Mouse (Mus musculus) intestine, embryonic 16.5 days (tissue): Measurements from ENCODE around the gene Atp11b. TPM values are rescaled to one million over a fixed set of nuclear protein-coding genes. Genes with fewer than 3 reads are reported as not detected.

Experiments
- ATAC-seq: fragments of 200-750 bp; cut with Nextera tagmentation; 2 replicates; pipeline ENCODE4 v1.8.0; 2017; ENCODE audit warnings: moderate TSS enrichment, moderate library complexity
- H3K27ac ChIP-seq: fragments of 300-500 bp; sonication (generic); 2 replicates; pipeline ENCODE4 v1.5.1; 2014; ENCODE audit warnings: mild to moderate bottlenecking, low read length
- H3K27me3 ChIP-seq: fragments of 300-500 bp; sonication (generic); replicated peaks from 2 replicates; pipeline ENCODE4 v1.6.1; 2014; ENCODE audit warnings: low read length, control low read depth, mixed read lengths; ENCODE audit not compliant: control insufficient read depth, insufficient read depth
- H3K36me3 ChIP-seq: fragments of 300-500 bp; sonication (generic); 2 replicates; pipeline ENCODE4 v1.6.1; 2014; ENCODE audit warnings: low read length, control low read depth; ENCODE audit not compliant: control insufficient read depth, insufficient read depth
- H3K4me1 ChIP-seq: fragments of 300-500 bp; sonication (generic); 2 replicates; pipeline ENCODE4 v1.6.1; 2014; ENCODE audit warnings: low read length, control low read depth, mixed read lengths; ENCODE audit not compliant: control insufficient read depth, insufficient read depth
- H3K4me2 ChIP-seq: fragments of 300-500 bp; sonication (generic); 2 replicates; pipeline ENCODE4 v1.6.1; 2014; ENCODE audit warnings: low read depth, low read length, control low read depth
- H3K4me3 ChIP-seq: fragments of 300-500 bp; sonication (generic); 2 replicates; pipeline ENCODE4 v1.5.1; 2014; ENCODE audit warnings: mild to moderate bottlenecking, low read length
- H3K9ac ChIP-seq: fragments of 300-500 bp; sonication (generic); 2 replicates; pipeline ENCODE4 v1.6.1; 2014; ENCODE audit warnings: low read depth, low read length
- H3K9me3 ChIP-seq: fragments of 300-500 bp; sonication (generic); 2 replicates; pipeline ENCODE4 v1.6.1; 2016; ENCODE audit warnings: low read length, control low read depth; ENCODE audit not compliant: control insufficient read depth
- WGBS: fragments of 180-500 bp; shearing (Covaris S2); extraction: QIAGEN DNeasy Blood & Tissue Kit; methylation state at CpG from one replicate; pipeline ENCODE4 v1.1.7; 2014; 5-methylcytosine and 5-hydroxymethylcytosine counted together
- polyA plus RNA-seq: library from polyadenylated mRNA; unstranded; fragments of >200 nt; fragmentation: Nextera tagmentation; extraction: Ambion mirVana; gene quantifications from 2 replicates; pipeline ENCODE4 v1.2.1, GENCODE M21; 2015

Atp11b gene
- polyA plus RNA-seq, 1 experiment from 2014 or later, result 34.6 TPM

GRCm38 (mm10) chr3:35889531-35889930 is 135.6 kb downstream of the Atp11b start:
- Histone ChIP-seq H3K9ac (no peak overlapping the region), H3K27me3 (no peaks in the 10 kb centered on the region), H3K4me1 (no peaks in the 10 kb centered on the region), H3K9me3 (no peaks in the 10 kb centered on the region), H3K4me3 (no peak overlapping the region), H3K36me3 (peaks cover 6% of the 10 kb centered on the region; the same call in 1 of the 2 replicates), H3K4me2 (no peak overlapping the region), H3K27ac (no peak overlapping the region)
- no peak for ATAC-seq
- WGBS, result 80% methylated on average over 2 of the region's 2 CpGs

DNA sequence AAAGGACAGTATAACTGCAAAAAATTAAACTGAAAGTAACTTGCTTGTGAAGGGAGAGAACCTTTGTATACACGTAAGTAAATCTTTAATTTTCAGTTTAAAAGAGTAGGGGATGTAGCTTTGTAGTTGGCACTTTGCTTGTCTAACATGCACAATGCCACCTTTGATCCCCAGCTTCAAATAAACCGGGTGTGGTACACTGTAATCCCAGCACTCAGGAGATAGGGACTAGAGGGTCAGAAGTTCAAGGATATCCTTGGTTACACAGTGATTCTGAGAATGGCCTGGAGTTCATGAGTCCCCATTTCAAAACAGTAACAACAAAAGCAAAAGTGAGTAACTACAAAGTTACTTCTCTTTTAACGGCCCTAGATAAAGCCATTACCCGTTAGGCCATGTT is 137.2 kb downstream of the Atp11b start:
- no peak overlapping the region for H3K4me2 ChIP-seq
- H3K4me1 ChIP-seq, result no peaks in the 10 kb centered on the region
- H3K4me3 ChIP-seq, result no peak overlapping the region
- no peaks in the 10 kb centered on the region for H3K27me3 ChIP-seq
- no peak overlapping the region for H3K9ac ChIP-seq
- H3K9me3 ChIP-seq, result no peaks in the 10 kb centered on the region
- H3K27ac ChIP-seq, result no peak overlapping the region
- 84% methylated on average over 4 of the region's 4 CpGs for WGBS
- peaks cover 6% of the 10 kb centered on the region; the same call in 1 of the 2 replicates for H3K36me3 ChIP-seq
- peak; percentile 48; the same call in 1 of the 2 replicates for ATAC-seq

DNA sequence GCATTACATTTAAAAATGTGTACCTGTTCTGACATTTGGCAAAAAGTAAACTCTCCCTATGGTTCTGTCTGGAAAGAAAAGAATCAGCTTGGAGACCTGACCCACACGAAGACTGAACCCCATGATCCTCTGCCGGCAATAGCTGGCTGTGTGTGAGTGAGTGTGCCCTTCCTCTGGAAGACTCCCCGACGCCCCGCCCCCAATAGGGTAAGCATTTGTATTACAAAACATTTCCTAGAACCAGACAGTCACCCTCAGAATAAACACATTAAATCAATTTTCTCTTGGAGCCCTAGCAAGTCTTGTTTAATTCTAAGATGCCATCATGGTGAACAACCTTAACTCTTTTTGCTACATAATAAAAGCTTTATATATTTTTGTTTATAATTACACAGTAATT is 139.2 kb downstream of the Atp11b start:
- WGBS, result 71% methylated on average over 5 of the region's 5 CpGs
- Histone ChIP-seq H3K4me2 (no peak overlapping the region), H3K27me3 (no peaks in the 10 kb centered on the region), H3K4me1 (no peaks in the 10 kb centered on the region), H3K9ac (no peak overlapping the region), H3K9me3 (no peaks in the 10 kb centered on the region), H3K4me3 (no peak overlapping the region), H3K27ac (no peak overlapping the region), H3K36me3 (peaks cover 6% of the 10 kb centered on the region; the same call in 1 of the 2 replicates)
- no peak for ATAC-seq

- 96% methylated on average over 2 of the region's 2 CpGs for WGBS
- no peaks in the 10 kb centered on the region for H3K27me3 ChIP-seq
- H3K4me3 ChIP-seq, result no peak overlapping the region
- H3K9me3 ChIP-seq, result no peaks in the 10 kb centered on the region
- no peak for ATAC-seq
- H3K4me1 ChIP-seq, result no peaks in the 10 kb centered on the region
- H3K27ac ChIP-seq, result no peak overlapping the region
- H3K4me2 ChIP-seq, result no peak overlapping the region
- no peak overlapping the region for H3K9ac ChIP-seq
- 0 out of 2 replicates have a peak, but pooled peaks cover 3% of the 10 kb centered on the region for H3K36me3 ChIP-seq
Observed at GRCm38 (mm10) chr3:35897900-35898299, 144.0 kb downstream of the Atp11b start.

GRCm38 (mm10) chr3:35899109-35899508 is 145.2 kb downstream of the Atp11b start:
- Histone ChIP-seq H3K9me3 (no peaks in the 10 kb centered on the region), H3K9ac (no peak overlapping the region), H3K4me1 (no peaks in the 10 kb centered on the region), H3K27ac (no peak overlapping the region), H3K27me3 (no peaks in the 10 kb centered on the region), H3K36me3 (0 out of 2 replicates have a peak, but pooled peaks cover 3% of the 10 kb centered on the region), H3K4me3 (no peak overlapping the region), H3K4me2 (no peak overlapping the region)
- no peak for ATAC-seq
- WGBS, result 95% methylated on average over 3 of the region's 3 CpGs

DNA sequence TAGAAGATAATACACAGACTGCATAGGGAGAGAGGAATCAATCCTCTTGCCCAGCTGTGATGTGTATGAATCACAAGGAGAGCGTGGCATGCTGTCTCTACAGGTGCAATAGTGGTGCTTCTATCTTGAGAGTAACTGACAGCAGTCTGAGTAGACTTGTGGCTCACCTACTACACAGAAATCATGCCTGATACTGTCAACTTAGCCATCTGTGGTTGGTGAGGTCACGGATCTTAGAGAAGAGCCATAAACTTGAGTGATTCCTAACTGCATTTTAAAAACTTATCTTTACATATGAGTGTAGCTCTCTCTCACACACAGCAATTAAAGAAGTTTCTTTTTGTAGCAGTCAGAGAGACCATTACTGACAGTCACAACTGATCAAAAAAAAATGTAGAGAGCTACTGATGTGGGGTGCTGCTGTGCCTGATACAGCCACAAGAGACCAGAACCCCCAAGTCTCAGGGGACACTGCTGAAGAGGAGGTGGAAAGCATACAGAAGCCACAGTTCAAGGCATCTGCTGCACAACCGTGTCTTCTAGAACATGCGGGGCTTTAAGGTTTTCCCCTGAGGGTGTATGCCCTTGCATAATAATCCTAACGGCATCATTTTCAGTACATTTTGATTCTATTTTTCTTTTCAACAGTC is 146.8 kb downstream of the Atp11b start:
- Histone ChIP-seq H3K4me2 (no peak overlapping the region), H3K27ac (no peak overlapping the region), H3K4me1 (no peaks in the 10 kb centered on the region), H3K9me3 (no peaks in the 10 kb centered on the region), H3K4me3 (no peak overlapping the region), H3K27me3 (no peaks in the 10 kb centered on the region), H3K9ac (no peak overlapping the region), H3K36me3 (0 out of 2 replicates have a peak, but pooled peaks cover 3% of the 10 kb centered on the region)
- ATAC-seq, result no peak
- WGBS, result 94% methylated on average over 5 of the region's 5 CpGs

Other genes with a start within 250 kb of the Atp11b start
- gene Dcun1d1, start 183.3 kb downstream of the Atp11b start, polyA plus RNA-seq, result 89.9 and 91.3 TPM in 2 replicates
- gene Mccc1, start 246.6 kb downstream of the Atp11b start, polyA plus RNA-seq, result 42.5 and 45.2 TPM in 2 replicates